Mouse (Mus musculus) forebrain, embryonic 13.5 days (tissue): ENCODE data around the gene Bhlhe23. TPM values are rescaled to one million over a fixed set of nuclear protein-coding genes. Genes with fewer than 3 reads are reported as not detected.

Experiments
- ATAC-seq: fragments of 200-750 bp; cut with Nextera tagmentation; 2 replicates; pipeline ENCODE4 v1.8.0; 2017
- H3K27ac ChIP-seq: fragments of 300-500 bp; sonication (generic); 2 replicates; pipeline ENCODE4 v1.5.1; 2015; ENCODE audit warnings: inconsistent platforms, mild to moderate bottlenecking, moderate library complexity
- H3K27me3 ChIP-seq: fragments of 300-500 bp; sonication (generic); 2 replicates; pipeline ENCODE4 v1.6.1; 2015; ENCODE audit warnings: mild to moderate bottlenecking, inconsistent platforms
- H3K36me3 ChIP-seq: fragments of 300-500 bp; sonication (generic); 2 replicates; pipeline ENCODE4 v1.6.1; 2015; ENCODE audit warnings: mild to moderate bottlenecking, inconsistent platforms; ENCODE audit not compliant: poor library complexity, severe bottlenecking
- H3K4me1 ChIP-seq: fragments of 300-500 bp; sonication (generic); 2 replicates; pipeline ENCODE4 v1.6.1; 2015; ENCODE audit warnings: inconsistent platforms
- H3K4me2 ChIP-seq: fragments of 300-500 bp; sonication (generic); 2 replicates; pipeline ENCODE4 v1.6.1; 2015; ENCODE audit warnings: inconsistent platforms, mild to moderate bottlenecking, moderate library complexity
- H3K4me3 ChIP-seq: fragments of 300-500 bp; sonication (generic); 2 replicates; pipeline ENCODE4 v1.5.1; 2015; ENCODE audit warnings: mild to moderate bottlenecking, inconsistent platforms
- H3K9ac ChIP-seq: fragments of 300-500 bp; sonication (generic); 2 replicates; pipeline ENCODE4 v1.6.1; 2015; ENCODE audit warnings: mild to moderate bottlenecking, inconsistent platforms
- H3K9me3 ChIP-seq: fragments of 300-500 bp; sonication (generic); replicated peaks from 2 replicates; pipeline ENCODE4 v1.6.1; 2016; ENCODE audit warnings: inconsistent platforms
- WGBS: fragments of 180-500 bp; shearing (Covaris S2); methylation state at CpG from one replicate; pipeline ENCODE4 v1.1.7; 2015; 5-methylcytosine and 5-hydroxymethylcytosine counted together
- polyA plus RNA-seq: library from polyadenylated mRNA; unstranded; fragments of >200 nt; fragmentation: Nextera tagmentation; extraction: Ambion mirVana; gene quantifications from 2 replicates; pipeline ENCODE4 v1.2.1, GENCODE M21; 2015

The Bhlhe23 gene
- 0.40 and 1.2 TPM in 2 replicates for polyA plus RNA-seq

DNA sequence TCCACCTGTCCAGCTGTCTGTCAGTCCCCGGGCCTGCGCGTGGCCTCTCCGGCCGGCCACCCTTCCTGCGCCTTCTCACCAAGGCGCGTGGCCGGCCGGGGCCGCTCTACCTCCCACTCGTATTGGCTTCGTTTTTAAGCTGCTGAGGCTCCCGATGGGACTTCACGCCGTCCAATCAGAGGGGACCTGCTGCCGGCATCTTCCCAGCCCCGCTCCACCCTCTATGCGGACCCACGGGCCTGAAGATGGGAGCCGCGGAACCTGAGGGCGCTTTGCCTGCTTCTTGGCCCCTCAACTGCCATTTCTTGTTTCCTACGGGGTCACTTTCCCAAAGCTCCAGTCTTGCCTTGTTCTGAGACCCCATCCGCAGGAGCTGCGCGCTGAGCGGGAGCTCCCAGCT, at the start of gene Bhlhe23:
Bhlhe23 (minus strand) TSS at position 108 of the 400 bp plus-strand sequence.
- ATAC-seq, result no peak
- WGBS, result under 1% methylated on average over 28 of the region's 28 CpGs
- peaks cover 95% of the 10 kb centered on the region for H3K27me3 ChIP-seq
- no peaks in the 10 kb centered on the region for H3K36me3 ChIP-seq
- H3K4me1 ChIP-seq, result peaks cover 9% of the 10 kb centered on the region
- no peak within 1 kb of the TSS for H3K27ac ChIP-seq
- H3K4me3 ChIP-seq, result peak within 1 kb of the TSS; percentile 31
- H3K9ac ChIP-seq, result no peak within 1 kb of the TSS
- H3K4me2 ChIP-seq, result peak within 1 kb of the TSS; percentile 54
- H3K9me3 ChIP-seq, result no peaks in the 10 kb centered on the region

DNA sequence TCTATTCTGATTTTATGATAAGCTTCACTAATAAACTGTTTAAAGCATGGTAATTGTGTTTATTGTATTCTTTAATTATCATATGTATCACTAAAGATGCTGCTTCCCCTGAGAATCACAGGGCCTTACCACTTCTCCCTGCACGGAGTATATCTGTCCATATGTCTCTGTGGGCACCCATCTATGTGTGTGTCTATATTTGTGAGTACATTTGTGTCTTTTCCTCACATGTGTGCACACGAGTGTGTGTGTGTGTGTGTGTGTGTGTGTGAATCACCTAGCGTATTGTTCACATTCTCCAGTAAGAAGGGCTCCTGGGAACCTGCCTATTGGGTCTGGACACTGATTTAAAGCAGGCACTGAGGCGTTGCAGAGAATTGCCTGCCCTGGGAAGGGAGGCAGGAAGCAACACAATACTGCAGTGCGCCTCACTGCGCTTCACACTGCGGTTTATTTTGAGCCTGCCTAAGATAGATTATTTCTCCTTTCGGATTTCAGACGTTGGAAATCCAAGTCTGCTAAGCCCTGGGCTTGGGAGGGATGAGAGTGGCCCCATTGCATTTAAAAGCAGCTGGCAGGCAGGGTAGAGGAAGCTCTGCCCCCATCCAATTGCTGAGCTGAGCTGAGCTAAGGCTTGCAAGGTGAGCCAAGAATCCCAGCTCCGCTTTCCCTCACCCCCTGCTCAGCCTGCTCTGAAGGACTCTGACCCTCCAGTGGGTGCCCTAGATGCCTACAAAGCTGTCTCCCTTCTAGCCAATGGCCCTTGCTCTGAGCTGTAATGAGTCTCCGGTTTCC, 48.6 kb upstream of the Bhlhe23 start:
- ATAC-seq, result no peak
- H3K9ac ChIP-seq, result no peak overlapping the region
- WGBS, result 40% methylated on average over 11 of the region's 11 CpGs
- no peaks in the 10 kb centered on the region for H3K36me3 ChIP-seq
- H3K4me2 ChIP-seq, result no peak overlapping the region
- H3K27ac ChIP-seq, result no peak overlapping the region
- no peaks in the 10 kb centered on the region for H3K9me3 ChIP-seq
- H3K4me1 ChIP-seq, result peaks cover 7% of the 10 kb centered on the region
- H3K27me3 ChIP-seq, result no peaks in the 10 kb centered on the region
- no peak overlapping the region for H3K4me3 ChIP-seq

GRCm38 (mm10) chr2:180824724-180825123, 48.0 kb upstream of the Bhlhe23 start:
- H3K27ac ChIP-seq, result no peak overlapping the region
- no peaks in the 10 kb centered on the region for H3K27me3 ChIP-seq
- H3K9me3 ChIP-seq, result no peaks in the 10 kb centered on the region
- no peak overlapping the region for H3K4me2 ChIP-seq
- peaks cover 7% of the 10 kb centered on the region for H3K4me1 ChIP-seq
- H3K9ac ChIP-seq, result no peak overlapping the region
- H3K36me3 ChIP-seq, result no peaks in the 10 kb centered on the region
- no peak overlapping the region for H3K4me3 ChIP-seq
- ATAC-seq, result no peak
- 82% methylated on average over 4 of the region's 4 CpGs for WGBS

DNA sequence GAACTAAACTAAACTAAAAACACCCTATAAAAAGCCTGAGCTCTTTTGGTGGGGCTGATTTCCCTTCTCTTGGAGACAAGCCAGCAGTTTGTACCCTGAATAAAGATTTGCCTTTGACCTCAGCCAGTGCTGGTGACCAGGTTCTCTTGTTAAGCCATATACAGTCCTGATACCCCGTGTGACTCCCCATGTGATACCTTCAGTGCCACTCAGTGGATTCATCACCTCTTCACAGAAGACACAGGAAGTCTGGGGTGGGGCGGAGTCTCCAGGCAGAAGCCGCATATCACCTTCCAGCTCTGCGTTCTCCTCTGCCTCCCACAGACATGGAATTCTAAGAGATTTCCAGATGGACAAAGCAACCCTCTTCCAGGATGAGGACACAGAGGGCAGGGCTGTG, 47.4 kb upstream of the Bhlhe23 start:
- H3K4me1 ChIP-seq, result peaks cover 7% of the 10 kb centered on the region
- WGBS, result 82% methylated on average over 4 of the region's 4 CpGs
- H3K9me3 ChIP-seq, result no peaks in the 10 kb centered on the region
- H3K4me2 ChIP-seq, result no peak overlapping the region
- H3K27ac ChIP-seq, result no peak overlapping the region
- H3K4me3 ChIP-seq, result no peak overlapping the region
- ATAC-seq, result no peak
- H3K36me3 ChIP-seq, result no peaks in the 10 kb centered on the region
- H3K9ac ChIP-seq, result no peak overlapping the region
- H3K27me3 ChIP-seq, result no peaks in the 10 kb centered on the region

GRCm38 (mm10) chr2:180822476-180822875, 45.8 kb upstream of the Bhlhe23 start:
- WGBS, result 40% methylated on average over 6 of the region's 6 CpGs
- no peak overlapping the region for H3K4me2 ChIP-seq
- no peak overlapping the region for H3K4me3 ChIP-seq
- no peak overlapping the region for H3K27ac ChIP-seq
- H3K9me3 ChIP-seq, result no peaks in the 10 kb centered on the region
- peaks cover 7% of the 10 kb centered on the region for H3K4me1 ChIP-seq
- no peak for ATAC-seq
- H3K27me3 ChIP-seq, result no peaks in the 10 kb centered on the region
- H3K9ac ChIP-seq, result no peak overlapping the region
- no peaks in the 10 kb centered on the region for H3K36me3 ChIP-seq

- WGBS, result 92% methylated on average over 2 of the region's 2 CpGs
- Histone ChIP-seq H3K27me3 (no peaks in the 10 kb centered on the region), H3K4me2 (no peak overlapping the region), H3K4me3 (no peak overlapping the region), H3K27ac (no peak overlapping the region), H3K9me3 (no peaks in the 10 kb centered on the region), H3K9ac (no peak overlapping the region), H3K4me1 (no peaks in the 10 kb centered on the region), H3K36me3 (no peaks in the 10 kb centered on the region)
- ATAC-seq, result no peak
Observed at GRCm38 (mm10) chr2:180819504-180819903, 42.8 kb upstream of the Bhlhe23 start.

- no peak overlapping the region for H3K4me2 ChIP-seq
- no peak for ATAC-seq
- no peaks in the 10 kb centered on the region; the same call in 1 of the 2 replicates for H3K27me3 ChIP-seq
- 72% methylated on average over 6 of the region's 6 CpGs for WGBS
- H3K4me3 ChIP-seq, result no peak overlapping the region
- H3K36me3 ChIP-seq, result no peaks in the 10 kb centered on the region
- H3K9ac ChIP-seq, result no peak overlapping the region
- no peaks in the 10 kb centered on the region for H3K4me1 ChIP-seq
- H3K27ac ChIP-seq, result no peak overlapping the region
- H3K9me3 ChIP-seq, result no peaks in the 10 kb centered on the region
Observed at GRCm38 (mm10) chr2:180816440-180817065, 39.9 kb upstream of the Bhlhe23 start.

- no peak overlapping the region for H3K27ac ChIP-seq
- no peaks in the 10 kb centered on the region for H3K9me3 ChIP-seq
- 68% methylated on average over 4 of the region's 4 CpGs for WGBS
- H3K4me1 ChIP-seq, result no peaks in the 10 kb centered on the region
- no peak overlapping the region for H3K4me2 ChIP-seq
- H3K4me3 ChIP-seq, result no peak overlapping the region
- H3K9ac ChIP-seq, result no peak overlapping the region
- H3K27me3 ChIP-seq, result no peaks in the 10 kb centered on the region; the same call in 1 of the 2 replicates
- no peak for ATAC-seq
- no peaks in the 10 kb centered on the region for H3K36me3 ChIP-seq
Observed at GRCm38 (mm10) chr2:180813982-180814568, 37.4 kb upstream of the Bhlhe23 start.

GRCm38 (mm10) chr2:180811002-180811401, 34.3 kb upstream of the Bhlhe23 start:
- no peak overlapping the region for H3K27ac ChIP-seq
- no peak overlapping the region for H3K9ac ChIP-seq
- H3K9me3 ChIP-seq, result no peaks in the 10 kb centered on the region
- no peak overlapping the region for H3K4me2 ChIP-seq
- ATAC-seq, result no peak
- H3K36me3 ChIP-seq, result no peaks in the 10 kb centered on the region
- peaks cover 4% of the 10 kb centered on the region; the same call in 1 of the 2 replicates for H3K27me3 ChIP-seq
- H3K4me3 ChIP-seq, result no peak overlapping the region
- peaks cover under 1% of the 10 kb centered on the region; the same call in 1 of the 2 replicates for H3K4me1 ChIP-seq
- 72% methylated on average over 2 of the region's 2 CpGs for WGBS

- Histone ChIP-seq H3K27ac (no peak overlapping the region), H3K9ac (no peak overlapping the region), H3K9me3 (no peaks in the 10 kb centered on the region), H3K4me3 (no peak overlapping the region), H3K27me3 (peaks cover 4% of the 10 kb centered on the region; the same call in 1 of the 2 replicates), H3K36me3 (no peaks in the 10 kb centered on the region), H3K4me1 (peaks cover 13% of the 10 kb centered on the region; the same call in 1 of the 2 replicates), H3K4me2 (no peak overlapping the region)
- ATAC-seq, result no peak
- WGBS, result 73% methylated on average over 10 of the region's 10 CpGs
Observed at GRCm38 (mm10) chr2:180809510-180809909, 32.8 kb upstream of the Bhlhe23 start.

- Histone ChIP-seq H3K9ac (no peak overlapping the region), H3K4me3 (no peak overlapping the region), H3K27ac (no peak overlapping the region), H3K9me3 (no peaks in the 10 kb centered on the region), H3K36me3 (no peaks in the 10 kb centered on the region), H3K4me2 (no peak overlapping the region), H3K4me1 (peaks cover 15% of the 10 kb centered on the region; the same call in 1 of the 2 replicates), H3K27me3 (peaks cover 7% of the 10 kb centered on the region; the same call in 1 of the 2 replicates)
- peak; percentile 71 for ATAC-seq
- WGBS, result 62% methylated on average over 1 of the region's 1 CpGs
Observed at GRCm38 (mm10) chr2:180805966-180806365, 29.3 kb upstream of the Bhlhe23 start.

GRCm38 (mm10) chr2:180796008-180796407, 19.3 kb upstream of the Bhlhe23 start:
- Histone ChIP-seq H3K4me3 (no peak overlapping the region), H3K27ac (no peak overlapping the region), H3K9me3 (no peaks in the 10 kb centered on the region), H3K36me3 (no peaks in the 10 kb centered on the region), H3K4me1 (no peaks in the 10 kb centered on the region), H3K9ac (no peak overlapping the region), H3K27me3 (0 out of 2 replicates have a peak, but pooled peaks cover 6% of the 10 kb centered on the region), H3K4me2 (no peak overlapping the region)
- WGBS, result 56% methylated on average over 4 of the region's 4 CpGs
- ATAC-seq, result no peak
